Mouse (Mus musculus) cerebellum, adult 18-20 months (tissue): ENCODE data around the gene Nxf1.
"Not testable (repeated sequence)": the region's sequence is repeated elsewhere in the genome, so short reads cannot be mapped to it uniquely, and the experiment has no call there.

Experiments used
- DNase-seq, 2 experiments: peaks; one replicate each; pipeline ENCODE4 v3.0.0; 2021

Gene Nxf1

GRCm38 (mm10) chr19:8756635-8757387 is at the start of gene Nxf1:
Nxf1 (plus strand) TSS chr19:8757073.
- peak; percentile 90 to 95 for DNase-seq

GRCm38 (mm10) chr19:8708954-8709353 is 47.9 kb upstream of the Nxf1 start:
- no peak for DNase-seq

- no peak for DNase-seq
Measured at GRCm38 (mm10) chr19:8710057-8710456, 46.8 kb upstream of the Nxf1 start.

GRCm38 (mm10) chr19:8711506-8711905 is 45.4 kb upstream of the Nxf1 start:
- no peak for DNase-seq

GRCm38 (mm10) chr19:8711949-8712869 is 44.7 kb upstream of the Nxf1 start:
- DNase-seq: no peak

GRCm38 (mm10) chr19:8712870-8713305 is 44.0 kb upstream of the Nxf1 start:
- DNase-seq: peak; percentile 31 to 48

- DNase-seq: peak; percentile 92 to 94
Measured at GRCm38 (mm10) chr19:8713306-8713996, 43.4 kb upstream of the Nxf1 start.

- no peak for DNase-seq
Measured at GRCm38 (mm10) chr19:8713997-8714652, 42.7 kb upstream of the Nxf1 start.

GRCm38 (mm10) chr19:8714653-8715481 is 42.0 kb upstream of the Nxf1 start:
- no peak for DNase-seq

GRCm38 (mm10) chr19:8715868-8716766 is 40.8 kb upstream of the Nxf1 start:
- no peak for DNase-seq

GRCm38 (mm10) chr19:8716767-8717475 is 40.0 kb upstream of the Nxf1 start:
- no peak for DNase-seq

- peak; percentile 60 to 68 for DNase-seq
Measured at GRCm38 (mm10) chr19:8718357-8718756, 38.5 kb upstream of the Nxf1 start.

GRCm38 (mm10) chr19:8719037-8719436 is 37.8 kb upstream of the Nxf1 start:
- DNase-seq: not testable (repeated sequence)

- DNase-seq: no peak
Measured at GRCm38 (mm10) chr19:8721378-8721777, 35.5 kb upstream of the Nxf1 start.

- DNase-seq: no peak
Measured at GRCm38 (mm10) chr19:8722021-8722420, 34.9 kb upstream of the Nxf1 start.

GRCm38 (mm10) chr19:8722559-8722906 is 34.3 kb upstream of the Nxf1 start:
- DNase-seq: no peak

- peak; percentile 96 to 98 for DNase-seq
Measured at GRCm38 (mm10) chr19:8722907-8723573, 33.8 kb upstream of the Nxf1 start, which contains the start of gene Slc3a2. Slc3a2 (minus strand) TSS chr19:8723369.

- DNase-seq: no peak
Measured at GRCm38 (mm10) chr19:8723574-8724346, 33.1 kb upstream of the Nxf1 start.
